Mouse (Mus musculus) hindbrain, embryonic 10.5 days (tissue): ENCODE data around the gene Eci3. TPM values are rescaled to one million over a fixed set of nuclear protein-coding genes. Genes with fewer than 3 reads are reported as not detected.

Source experiments
- polyA plus RNA-seq: library from polyadenylated mRNA; unstranded; fragments of >200 nt; fragmentation: Nextera tagmentation; extraction: Ambion mirVana; gene quantifications from 2 replicates; pipeline ENCODE4 v1.2.1, GENCODE M21; 2016

Eci3 gene
- polyA plus RNA-seq, 1 experiment from 2014 or later = 0.60 TPM

Other genes with a start within 250 kb of the Eci3 start
- gene Fam50b, start 229.0 kb downstream of the Eci3 start, polyA plus RNA-seq = 0.12 TPM in 1 of 2 replicates, not detected in the other
- 44.9 and 71.1 TPM in 2 replicates for gene Prpf4b, start 88.5 kb downstream of the Eci3 start, polyA plus RNA-seq
- 1.3 and 1.4 TPM in 2 replicates for gene Fam217a, start 39.5 kb downstream of the Eci3 start, polyA plus RNA-seq
- gene 4933417A18Rik, start 39.4 kb downstream of the Eci3 start, polyA plus RNA-seq = not detected in 2 replicates
- 92.6 and 103 TPM in 2 replicates for gene Eci2, start 63.3 kb upstream of the Eci3 start, polyA plus RNA-seq